Mouse (Mus musculus) liver, embryonic 16.5 days (tissue): ENCODE data around the gene Abca13. TPM values are rescaled to one million over a fixed set of nuclear protein-coding genes. Genes with fewer than 3 reads are reported as not detected.

Experiments
- ATAC-seq: fragments of 200-750 bp; cut with Nextera tagmentation; 2 replicates; pipeline ENCODE4 v1.8.0; 2017; ENCODE audit warnings: low read depth, mild to moderate bottlenecking, moderate number of reproducible peaks, moderate library complexity
- H3K27ac ChIP-seq: fragments of 300-500 bp; sonication (generic); 2 replicates; pipeline ENCODE4 v1.5.1; 2014; ENCODE audit warnings: mild to moderate bottlenecking, low read length
- H3K27me3 ChIP-seq: fragments of 300-500 bp; sonication (generic); 2 replicates; pipeline ENCODE4 v1.6.1; 2014; ENCODE audit warnings: low read depth, low read length, mixed read lengths; ENCODE audit not compliant: control insufficient read depth, insufficient read depth
- H3K36me3 ChIP-seq: fragments of 300-500 bp; sonication (generic); 2 replicates; pipeline ENCODE4 v1.6.1; 2014; ENCODE audit warnings: mild to moderate bottlenecking; ENCODE audit not compliant: control insufficient read depth, insufficient read depth
- H3K4me1 ChIP-seq: fragments of 300-500 bp; sonication (generic); 2 replicates; pipeline ENCODE4 v1.6.1; 2014; ENCODE audit warnings: low read depth, low read length, mixed read lengths; ENCODE audit not compliant: control insufficient read depth
- H3K4me2 ChIP-seq: fragments of 300-500 bp; sonication (generic); 2 replicates; pipeline ENCODE4 v1.6.1; 2014; ENCODE audit warnings: low read depth, low read length, mixed read lengths
- H3K4me3 ChIP-seq: fragments of 300-500 bp; sonication (generic); 2 replicates; pipeline ENCODE4 v1.5.1; 2014; ENCODE audit warnings: low read depth, mild to moderate bottlenecking, low read length
- H3K9ac ChIP-seq: fragments of 300-500 bp; sonication (generic); 2 replicates; pipeline ENCODE4 v1.6.1; 2014; ENCODE audit warnings: low read depth, low read length
- H3K9me3 ChIP-seq: fragments of 300-500 bp; sonication (generic); replicated peaks from 2 replicates; pipeline ENCODE4 v1.6.1; 2016; ENCODE audit warnings: low read length; ENCODE audit not compliant: control insufficient read depth
- WGBS: fragments of 180-500 bp; shearing (Covaris S2); extraction: QIAGEN DNeasy Blood & Tissue Kit; methylation state at CpG from one replicate; pipeline ENCODE4 v1.1.7; 2014; ENCODE audit not compliant: insufficient replicate concordance; 5-methylcytosine and 5-hydroxymethylcytosine counted together
- polyA plus RNA-seq: library from polyadenylated mRNA; unstranded; fragments of >200 nt; fragmentation: Nextera tagmentation; extraction: Ambion mirVana; gene quantifications from 2 replicates; pipeline ENCODE4 v1.2.1, GENCODE M21; 2015

Gene Abca13
- polyA plus RNA-seq, 1 experiment from 2014 or later, result 0.28 TPM

GRCm38 (mm10) chr11:9531715-9532114 is 340.0 kb downstream of the Abca13 start:
- no peak for ATAC-seq
- H3K9me3 ChIP-seq, result no peaks in the 10 kb centered on the region
- H3K36me3 ChIP-seq, result no peaks in the 10 kb centered on the region
- H3K4me1 ChIP-seq, result no peaks in the 10 kb centered on the region
- no peak overlapping the region for H3K27ac ChIP-seq
- no peak overlapping the region for H3K4me3 ChIP-seq
- H3K4me2 ChIP-seq, result no peak overlapping the region
- no peaks in the 10 kb centered on the region for H3K27me3 ChIP-seq
- WGBS, result 20% methylated on average over 8 of the region's 8 CpGs
- no peak overlapping the region for H3K9ac ChIP-seq

DNA sequence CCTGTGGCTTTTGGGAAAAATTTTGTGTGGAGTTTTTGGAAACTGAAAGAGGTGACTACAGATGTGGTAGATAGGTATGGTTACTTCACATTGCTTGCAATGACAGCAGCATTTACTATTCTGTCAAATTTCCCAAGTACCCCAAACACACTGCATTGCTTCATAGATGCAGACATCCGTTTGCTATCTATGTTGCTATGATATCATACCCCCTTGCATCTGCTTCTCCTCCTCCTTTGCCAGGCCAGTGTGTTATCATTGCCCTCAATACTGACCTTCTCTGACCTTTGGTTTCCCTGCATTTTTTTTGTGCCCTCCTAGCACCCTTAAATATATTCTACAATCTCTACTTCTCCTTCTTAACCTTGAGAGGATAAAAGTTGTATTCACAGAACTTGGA is 341.4 kb downstream of the Abca13 start:
- H3K27me3 ChIP-seq, result no peaks in the 10 kb centered on the region
- H3K27ac ChIP-seq, result no peak overlapping the region
- H3K4me3 ChIP-seq, result no peak overlapping the region
- no peak overlapping the region for H3K4me2 ChIP-seq
- 37% methylated on average over 1 of the region's 1 CpGs for whole genome bisulfite sequencing
- no peak for ATAC-seq
- H3K4me1 ChIP-seq, result no peaks in the 10 kb centered on the region
- no peaks in the 10 kb centered on the region for H3K9me3 ChIP-seq
- H3K9ac ChIP-seq, result no peak overlapping the region
- H3K36me3 ChIP-seq, result no peaks in the 10 kb centered on the region

- Histone ChIP-seq H3K4me3 (no peak overlapping the region), H3K4me1 (no peaks in the 10 kb centered on the region), H3K36me3 (no peaks in the 10 kb centered on the region), H3K9ac (no peak overlapping the region), H3K4me2 (no peak overlapping the region), H3K9me3 (no peaks in the 10 kb centered on the region), H3K27ac (no peak overlapping the region), H3K27me3 (no peaks in the 10 kb centered on the region)
- 58% methylated on average over 1 of the region's 1 CpGs for WGBS
- no peak for ATAC-seq
Observed at GRCm38 (mm10) chr11:9533658-9534202, 342.0 kb downstream of the Abca13 start.

GRCm38 (mm10) chr11:9536811-9537210 is 345.1 kb downstream of the Abca13 start:
- 52% methylated on average over 6 of the region's 6 CpGs for WGBS
- H3K4me3 ChIP-seq, result no peak overlapping the region
- no peak overlapping the region for H3K9ac ChIP-seq
- H3K27me3 ChIP-seq, result no peaks in the 10 kb centered on the region
- no peak overlapping the region for H3K4me2 ChIP-seq
- H3K27ac ChIP-seq, result no peak overlapping the region
- H3K36me3 ChIP-seq, result no peaks in the 10 kb centered on the region
- H3K9me3 ChIP-seq, result no peaks in the 10 kb centered on the region
- no peaks in the 10 kb centered on the region for H3K4me1 ChIP-seq
- ATAC-seq, result no peak

DNA sequence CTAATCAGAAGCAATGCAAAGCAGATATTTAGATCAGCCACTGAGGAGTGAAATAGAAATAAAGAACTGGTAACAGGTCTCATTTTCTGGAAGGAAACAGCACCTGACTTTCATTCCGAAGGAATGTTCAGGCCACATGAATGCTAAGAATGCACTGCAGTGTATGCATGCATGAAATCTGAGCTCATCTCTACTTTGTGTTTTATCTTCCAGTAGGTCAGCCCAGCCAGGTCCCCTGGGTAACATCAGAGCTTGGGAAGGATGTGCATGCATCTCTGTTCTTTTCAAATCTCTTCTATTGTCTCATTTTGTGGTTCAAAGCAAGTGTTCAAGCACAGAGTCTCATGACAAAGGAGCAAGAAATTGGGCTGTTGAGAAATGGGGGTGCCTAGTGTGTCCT is 346.6 kb downstream of the Abca13 start:
- Histone ChIP-seq H3K4me1 (no peaks in the 10 kb centered on the region), H3K4me3 (no peak overlapping the region), H3K4me2 (no peak overlapping the region), H3K27me3 (no peaks in the 10 kb centered on the region), H3K9ac (no peak overlapping the region), H3K27ac (no peak overlapping the region), H3K36me3 (no peaks in the 10 kb centered on the region), H3K9me3 (no peaks in the 10 kb centered on the region)
- WGBS, result 74% methylated on average over 1 of the region's 1 CpGs
- ATAC-seq, result no peak

GRCm38 (mm10) chr11:9560026-9560425 is 368.3 kb downstream of the Abca13 start:
- no peak for ATAC-seq
- no peak overlapping the region for H3K27ac ChIP-seq
- WGBS, result 50% methylated on average over 2 of the region's 2 CpGs

GRCm38 (mm10) chr11:9568302-9568701 is 376.6 kb downstream of the Abca13 start:
- H3K4me3 ChIP-seq, result no peak overlapping the region
- 48% methylated on average over 2 of the region's 2 CpGs for WGBS
- H3K4me1 ChIP-seq, result no peaks in the 10 kb centered on the region
- ATAC-seq, result no peak
- no peaks in the 10 kb centered on the region for H3K27me3 ChIP-seq
- no peak overlapping the region for H3K9ac ChIP-seq
- H3K27ac ChIP-seq, result no peak overlapping the region
- H3K36me3 ChIP-seq, result no peaks in the 10 kb centered on the region
- H3K9me3 ChIP-seq, result no peaks in the 10 kb centered on the region
- no peak overlapping the region for H3K4me2 ChIP-seq

More at GRCm38 (mm10) chr11:9560026-9560425, 368.3 kb downstream of the Abca13 start:
- H3K4me2 ChIP-seq, result no peak overlapping the region
- H3K4me3 ChIP-seq, result no peak overlapping the region
- no peaks in the 10 kb centered on the region for H3K27me3 ChIP-seq
- H3K4me1 ChIP-seq, result no peaks in the 10 kb centered on the region
- no peaks in the 10 kb centered on the region for H3K36me3 ChIP-seq
- no peaks in the 10 kb centered on the region for H3K9me3 ChIP-seq
- H3K9ac ChIP-seq, result no peak overlapping the region

DNA sequence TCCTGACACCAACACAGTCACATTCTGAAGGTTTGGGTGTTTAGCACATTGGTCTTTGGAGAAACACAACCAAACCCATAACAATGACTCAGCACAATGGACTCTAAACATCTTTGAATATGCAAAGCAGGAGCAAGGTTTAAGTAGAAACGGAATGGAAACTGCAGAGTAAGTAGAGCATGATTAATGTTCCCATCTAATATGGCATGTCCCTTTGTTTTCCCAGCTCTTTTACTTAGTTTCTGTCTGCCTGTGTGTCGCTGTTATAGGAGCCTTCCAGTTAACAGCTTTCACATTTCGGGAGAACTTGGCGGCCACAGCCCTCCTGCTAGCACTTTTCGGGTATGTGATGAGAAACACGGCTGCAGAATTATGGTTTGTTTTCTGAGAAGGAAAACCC is 378.6 kb downstream of the Abca13 start:
- Histone ChIP-seq H3K27me3 (no peaks in the 10 kb centered on the region), H3K27ac (no peak overlapping the region), H3K36me3 (no peaks in the 10 kb centered on the region), H3K4me1 (no peaks in the 10 kb centered on the region), H3K9ac (no peak overlapping the region), H3K9me3 (no peaks in the 10 kb centered on the region), H3K4me3 (no peak overlapping the region), H3K4me2 (no peak overlapping the region)
- no peak for ATAC-seq
- 68% methylated on average over 6 of the region's 6 CpGs for WGBS

DNA sequence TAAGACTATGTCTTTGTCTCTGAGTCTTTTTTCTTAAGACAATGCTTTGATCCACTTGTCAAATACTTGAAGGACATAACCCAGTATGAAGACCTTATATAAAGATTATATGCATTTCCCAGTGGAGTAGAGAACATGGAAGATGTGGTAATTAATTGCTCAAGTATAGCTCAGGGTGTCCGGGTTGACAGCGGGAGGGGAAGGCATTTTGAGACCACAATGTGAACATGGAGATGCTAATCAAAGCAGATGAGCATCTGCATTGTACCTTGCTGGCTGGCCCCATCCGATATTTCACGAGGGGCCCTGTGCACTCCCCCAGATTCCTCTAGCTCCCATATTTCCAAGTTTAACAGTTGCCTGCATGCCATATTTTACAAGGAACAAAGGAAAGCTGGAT is 383.2 kb downstream of the Abca13 start:
- 72% methylated on average over 4 of the region's 4 CpGs for WGBS
- ATAC-seq, result no peak
- Histone ChIP-seq H3K4me3 (no peak overlapping the region), H3K4me2 (no peak overlapping the region), H3K36me3 (no peaks in the 10 kb centered on the region), H3K9me3 (no peaks in the 10 kb centered on the region), H3K9ac (no peak overlapping the region), H3K27me3 (no peaks in the 10 kb centered on the region), H3K4me1 (no peaks in the 10 kb centered on the region), H3K27ac (no peak overlapping the region)
